Mouse (Mus musculus) CD4-positive, CD25-positive, alpha-beta regulatory T cell (primary cell): Measurements from ENCODE around the gene Zfp566. TPM values are rescaled to one million over a fixed set of nuclear protein-coding genes. Genes with fewer than 3 reads are reported as not detected.

ENCODE experiments used
- polyA plus RNA-seq: library from polyadenylated mRNA; unstranded; fragments of 100-300 nt; shearing (Covaris generic); gene quantifications from one replicate; pipeline ENCODE4 v1.2.1, GENCODE M21; 2017

The Zfp566 gene
- 10.4 TPM for polyA plus RNA-seq

GRCm38 (mm10) chr7:30090092-30090969 is at the start of gene Zfp566, which contains the start of gene Gm26920:
TSS of gene Zfp566 (minus strand) at chr7:30090527.
TSS of gene Gm26920 (minus strand) at chr7:30090410.

GRCm38 (mm10) chr7:30121308-30122187 is 31.2 kb upstream of the Zfp566 start, which contains the start of gene Zfp382:
TSS of gene Zfp382 (plus strand) at chr7:30121942.

GRCm38 (mm10) chr7:30094646-30095429 is 4.5 kb upstream of the Zfp566 start, which contains the start of gene Zfp260:
TSS of gene Zfp260 (plus strand) at chr7:30094777.

GRCm38 (mm10) chr7:30072146-30073028 is 17.9 kb downstream of the Zfp566 start, which contains the start of gene Zfp82:
TSS of gene Zfp82 (minus strand) at chr7:30072900.

GRCm38 (mm10) chr7:30050882-30051548 is 39.3 kb downstream of the Zfp566 start, which contains the start of gene Zfp14:
TSS of gene Zfp14 (minus strand) at chr7:30051380.

Other genes starting within 250 kb of the Zfp566 start
- 6.2 TPM for gene Zfp940, start 236.9 kb downstream of the Zfp566 start, polyA plus RNA-seq
- gene Zfp420, start 230.5 kb downstream of the Zfp566 start, polyA plus RNA-seq = 12.4 TPM
- 5.1 TPM for gene Zfp27, start 184.0 kb downstream of the Zfp566 start, polyA plus RNA-seq
- 0.68 TPM for gene Zfp383, start 182.3 kb downstream of the Zfp566 start, polyA plus RNA-seq
- gene Zfp74, start 136.4 kb downstream of the Zfp566 start, polyA plus RNA-seq = 8.7 TPM
- 7.8 TPM for gene Zfp568, start 106.6 kb downstream of the Zfp566 start, polyA plus RNA-seq
- 6.7 TPM for gene Zfp14, start 39.1 kb downstream of the Zfp566 start, polyA plus RNA-seq
- gene Zfp82, start 17.6 kb downstream of the Zfp566 start, polyA plus RNA-seq = 10.7 TPM
- 2.2 TPM for gene Gm26920, start 117 bp downstream of the Zfp566 start, polyA plus RNA-seq
- 70.7 TPM for gene Zfp260, start 4.2 kb upstream of the Zfp566 start, polyA plus RNA-seq
- gene Zfp382, start 31.4 kb upstream of the Zfp566 start, polyA plus RNA-seq = 10.2 TPM
- gene Zfp146, start 79.2 kb upstream of the Zfp566 start, polyA plus RNA-seq = 32.2 TPM
- gene Cox7a1, start 93.6 kb upstream of the Zfp566 start, polyA plus RNA-seq = 0.49 TPM
- 72.0 TPM for gene Capns1, start 108.3 kb upstream of the Zfp566 start, polyA plus RNA-seq
- gene Polr2i, start 141.4 kb upstream of the Zfp566 start, polyA plus RNA-seq = 55.5 TPM
- gene Tbcb, start 141.7 kb upstream of the Zfp566 start, polyA plus RNA-seq = 105 TPM
- not detected for gene Ovol3, start 145.2 kb upstream of the Zfp566 start, polyA plus RNA-seq
- 0.39 TPM for gene Thap8, start 189.6 kb upstream of the Zfp566 start, polyA plus RNA-seq
- 5.4 TPM for gene Wdr62, start 189.9 kb upstream of the Zfp566 start, polyA plus RNA-seq
- gene Clip3, start 201.2 kb upstream of the Zfp566 start, polyA plus RNA-seq = 3.3 TPM
- gene Alkbh6, start 218.2 kb upstream of the Zfp566 start, polyA plus RNA-seq = 168 TPM
- gene Syne4, start 224.3 kb upstream of the Zfp566 start, polyA plus RNA-seq = 15.5 TPM
- gene E130208F15Rik, start 231.2 kb upstream of the Zfp566 start, polyA plus RNA-seq = not detected
- 64.6 TPM for gene Sdhaf1, start 233.4 kb upstream of the Zfp566 start, polyA plus RNA-seq